Mouse (Mus musculus) olfactory bulb, adult 2 months (tissue): Measurements from ENCODE around the gene Tars2.

Experiments
- CTCF ChIP-seq: fragments of 200-500 bp; IDR thresholded peaks from 2 replicates; pipeline ENCODE4 v1.5.1; 2012; ENCODE audit warnings: low read depth, mild to moderate bottlenecking, low read length, moderate library complexity; ENCODE audit not compliant: insufficient read depth
- POLR2A ChIP-seq: fragments of 200-500 bp; IDR thresholded peaks from 2 replicates; pipeline ENCODE4 v1.6.1; 2012; ENCODE audit warnings: mild to moderate bottlenecking, low read depth, low read length, moderate library complexity; ENCODE audit not compliant: insufficient read depth

- TF ChIP-seq CTCF (no peak), POLR2A (no peak)
These were observed 38.8 kb upstream of the Tars2 start for GRCm38 (mm10) chr3:95798756-95799155.
